ENCODE assay signal across 8 mouse cellular contexts in genomic region chr11:87470807-87471698, GRCm38 (mm10).
DNase-seq lines count a peak whose midpoint lies in the region; ATAC-seq and TF ChIP-seq lines count a peak whose summit lies in the region.
"Not testable (repeated sequence)": the region's sequence is repeated elsewhere in the genome, so short reads cannot be mapped to it uniquely, and the experiment has no call there.

No protein-coding gene starts in this region.

- H3K27me3 ChIP-seq in heart, embryonic 10.5 days (ENCODE audit: insufficient read depth, poor library complexity, severe bottlenecking); limb, embryonic 15.5 days; midbrain, postnatal 0 days (ENCODE audit: insufficient read depth, low read length): not testable (repeated sequence)

- WGBS in heart, embryonic 10.5 days, result under 1% methylated on average over 29 of the region's 63 CpGs
- WGBS in limb, embryonic 15.5 days, result under 1% methylated on average over 28 of the region's 63 CpGs
- 1% methylated on average over 25 of the region's 63 CpGs for WGBS in midbrain, postnatal 0 days

- not testable (repeated sequence) for H3K36me3 ChIP-seq in heart, embryonic 10.5 days; limb, embryonic 15.5 days; midbrain, postnatal 0 days (ENCODE audit: insufficient read depth, low read length)

- H3K4me3 ChIP-seq in bone marrow macrophage, adult 2 months (ENCODE audit: insufficient read depth, low read length), result peak overlapping the region; percentile 48
- peak overlapping the region; percentile 33 for H3K4me3 ChIP-seq in embryonic fibroblast, embryonic 13.5 days (ENCODE audit: insufficient read depth, low read length)
- peak overlapping the region; percentile 53 for H3K4me3 ChIP-seq in heart, embryonic 10.5 days
- H3K4me3 ChIP-seq in limb, embryonic 15.5 days, result peak overlapping the region; percentile 40
- H3K4me3 ChIP-seq in midbrain, postnatal 0 days (ENCODE audit: low read depth, low read length), result peak overlapping the region; percentile 23; the same call in 1 of the 2 replicates

- peak overlapping the region; percentile 59 for H3K4me2 ChIP-seq in limb, embryonic 15.5 days
- peak overlapping the region; percentile 48 for H3K4me2 ChIP-seq in midbrain, postnatal 0 days (ENCODE audit: low read depth, low read length, poor library complexity, severe bottlenecking)

- H3K27ac ChIP-seq in bone marrow macrophage, adult 2 months (ENCODE audit: insufficient read depth, low read depth, low read length), result peak overlapping the region; percentile 48; the same call in 1 of the 2 replicates
- not testable (repeated sequence) for H3K27ac ChIP-seq in embryonic fibroblast, embryonic 13.5 days (ENCODE audit: insufficient read depth, low read length)
- H3K27ac ChIP-seq in heart, embryonic 10.5 days, result peak overlapping the region; percentile 80
- H3K27ac ChIP-seq in limb, embryonic 15.5 days, result peak overlapping the region; percentile 71
- H3K27ac ChIP-seq in midbrain, postnatal 0 days (ENCODE audit: low read depth, low read length), result peak overlapping the region; percentile 26; the same call in 1 of the 2 replicates

- not testable (repeated sequence) for H3K4me1 ChIP-seq in bone marrow macrophage, adult 2 months (ENCODE audit: control insufficient read depth, insufficient read depth, low read length); embryonic fibroblast, embryonic 13.5 days (ENCODE audit: control insufficient read depth, insufficient read depth, low read length); limb, embryonic 15.5 days; midbrain, postnatal 0 days (ENCODE audit: insufficient read depth, low read length)
- H3K4me1 ChIP-seq in heart, embryonic 10.5 days, result peaks cover 16% of the 10 kb centered on the region

- peak; percentile 72 to 76 for DNase-seq in B cell, adult 2 months
- peak; percentile 89 for DNase-seq in heart, embryonic 10.5 days (ENCODE audit: low spot score)
- peak; percentile 79 for DNase-seq in kidney, adult 9 months
- DNase-seq in midbrain, postnatal 0 days (ENCODE audit: low spot score), result peak; percentile 70
- DNase-seq in spleen, postnatal 10 days (ENCODE audit: low spot score in 2 of 2), result peak; percentile 60 to 73

- H3K9me3 ChIP-seq in heart, embryonic 10.5 days; limb, embryonic 15.5 days; midbrain, postnatal 0 days (ENCODE audit: low read length): not testable (repeated sequence)

- TF ChIP-seq CTCF in bone marrow macrophage, adult 2 months (IDR thresholded peaks at IDR 0.05; ENCODE audit: low read depth, low read length); embryonic fibroblast, embryonic 13.5 days (IDR thresholded peaks at IDR 0.05; ENCODE audit: borderline replicate concordance, insufficient read depth, low read length); midbrain, postnatal 0 days (IDR thresholded peaks at IDR 0.05): not testable (repeated sequence)

- TF ChIP-seq POLR2A in bone marrow macrophage, adult 2 months (IDR thresholded peaks at IDR 0.05; ENCODE audit: borderline replicate concordance, low read depth, low read length), result not testable (repeated sequence)
- TF ChIP-seq POLR2A in embryonic fibroblast, embryonic 13.5 days (IDR thresholded peaks at IDR 0.05; ENCODE audit: low read depth, low read length), result peak; percentile 35; the same call in 1 of the 2 replicates

- ATAC-seq in limb, embryonic 15.5 days (ENCODE audit: insufficient number of reproducible peaks, low FRiP score, low TSS enrichment, low read depth), result peak; percentile 97
- peak; percentile 98 for ATAC-seq in midbrain, postnatal 0 days (ENCODE audit: low FRiP score)

- not testable (repeated sequence) for H3K9ac ChIP-seq in limb, embryonic 15.5 days; midbrain, postnatal 0 days (replicated peaks; ENCODE audit: low read length, poor library complexity, severe bottlenecking)
